Mouse (Mus musculus): ENCODE results near the gene Ddr2.

The Ddr2 gene

DNA sequence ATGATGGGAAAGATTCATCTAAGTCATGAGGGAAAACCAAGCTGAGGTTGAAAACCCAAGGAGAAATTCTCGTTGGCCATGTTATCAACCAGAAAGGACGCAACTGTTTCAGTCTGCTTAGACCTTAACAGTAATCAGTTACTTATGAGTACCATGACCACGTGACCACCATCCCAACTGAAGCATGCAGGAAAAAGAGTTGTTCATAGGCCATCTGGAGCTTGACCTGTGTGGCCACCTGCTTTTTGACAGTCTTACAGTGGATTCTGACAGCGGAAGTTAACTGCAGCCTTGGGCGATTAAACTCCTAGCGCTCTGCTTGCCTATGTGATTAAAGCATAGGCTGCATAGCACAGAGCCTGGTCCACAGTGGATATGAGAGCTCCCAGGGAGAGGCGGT, 23.9 kb downstream of the Ddr2 start:
- DNase-seq, result no peak

- DNase-seq, result no peak
Measured at GRCm38 (mm10) chr1:170084151-170084796, 26.3 kb downstream of the Ddr2 start.

- DNase-seq, result no peak
Measured at GRCm38 (mm10) chr1:170080907-170081306, 29.7 kb downstream of the Ddr2 start.

- DNase-seq, result no peak
Measured at GRCm38 (mm10) chr1:170079465-170079864, 31.1 kb downstream of the Ddr2 start.

- DNase-seq, result no peak
Measured at GRCm38 (mm10) chr1:170076339-170076738, 34.2 kb downstream of the Ddr2 start.

- DNase-seq, result no peak
Measured at GRCm38 (mm10) chr1:170073768-170074167, 36.8 kb downstream of the Ddr2 start.

DNA sequence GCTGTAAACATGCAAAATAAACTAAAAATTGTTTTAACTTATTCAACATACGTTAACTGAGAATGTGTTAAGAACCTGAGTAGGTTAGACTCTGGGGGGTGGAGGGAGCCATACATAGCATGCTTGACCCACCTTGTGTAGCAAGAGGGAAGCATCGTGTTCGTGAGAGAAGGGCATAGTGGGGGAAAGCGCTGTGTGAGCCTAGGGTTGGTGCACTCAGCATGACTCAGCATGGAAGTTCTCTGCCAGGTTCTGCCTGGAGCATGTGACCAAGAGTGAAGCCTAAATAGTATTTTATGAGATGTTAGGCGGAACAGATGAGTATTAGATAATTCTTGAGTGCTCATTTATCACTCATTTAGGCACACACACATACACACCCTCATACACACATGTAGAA, 41.4 kb downstream of the Ddr2 start:
- DNase-seq, result no peak

DNA sequence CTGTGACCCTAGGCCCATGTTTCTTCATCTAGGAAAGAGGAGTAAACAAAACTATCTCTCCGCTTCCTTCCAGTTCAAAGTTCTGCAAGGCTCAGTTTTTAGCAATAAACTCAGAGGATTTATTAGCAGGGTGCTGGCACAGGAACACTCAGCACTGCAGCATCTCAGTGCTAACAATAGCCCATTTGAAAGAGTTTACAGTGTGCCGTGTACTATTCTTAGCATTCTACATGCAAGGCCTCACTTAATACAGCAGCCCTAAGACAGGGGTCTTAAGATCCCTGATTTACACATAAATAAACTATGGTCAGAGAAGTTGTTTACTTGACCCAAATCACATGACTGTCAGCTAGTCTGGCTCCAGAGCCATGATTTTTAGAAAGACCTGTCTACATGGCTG, 44.6 kb downstream of the Ddr2 start:
- no peak for DNase-seq

DNA sequence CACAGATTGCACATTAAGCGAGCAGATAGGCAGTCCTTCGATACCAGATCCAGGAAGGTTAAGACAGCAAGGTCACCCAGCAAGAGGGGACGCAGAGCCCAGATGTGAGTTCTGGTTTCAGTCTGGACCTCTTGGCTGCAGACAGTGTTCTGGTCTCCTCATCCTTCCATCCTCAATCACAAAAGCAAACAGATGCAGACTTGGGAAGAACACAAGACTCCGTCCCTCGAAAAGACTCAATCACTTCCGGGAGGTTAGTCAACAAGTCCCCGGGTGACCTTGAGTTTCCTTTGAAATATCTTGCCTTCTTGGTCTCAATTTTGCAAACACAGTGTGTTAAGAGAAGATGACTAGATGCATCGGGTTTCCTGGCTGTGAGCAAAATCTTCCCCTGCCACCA, 45.6 kb downstream of the Ddr2 start:
- DNase-seq, result no peak

DNA sequence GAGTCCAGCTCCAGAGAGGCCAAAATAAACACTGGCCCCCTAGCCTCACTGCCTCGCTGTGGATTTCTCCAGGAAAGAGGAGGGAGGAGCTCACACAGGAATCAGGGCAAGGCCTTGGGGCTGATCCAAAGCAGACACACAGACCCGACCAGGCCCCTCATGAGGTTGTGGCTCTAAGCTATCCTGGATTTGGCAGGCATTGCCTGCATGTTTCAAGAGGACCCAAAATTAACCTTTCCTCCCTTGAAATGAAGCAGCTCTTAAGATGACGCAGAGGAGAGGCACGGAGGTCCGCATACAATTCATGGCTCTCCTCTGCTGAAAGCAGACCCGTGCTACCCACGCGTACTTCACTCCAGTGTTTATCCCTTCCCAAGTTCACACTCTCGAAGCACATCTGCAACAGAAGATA, 46.5 kb downstream of the Ddr2 start:
- DNase-seq, result no peak

- DNase-seq, result no peak
Measured at GRCm38 (mm10) chr1:170060214-170060613, 50.3 kb downstream of the Ddr2 start.

- DNase-seq, result no peak
Measured at GRCm38 (mm10) chr1:170059347-170059746, 51.2 kb downstream of the Ddr2 start.

DNA sequence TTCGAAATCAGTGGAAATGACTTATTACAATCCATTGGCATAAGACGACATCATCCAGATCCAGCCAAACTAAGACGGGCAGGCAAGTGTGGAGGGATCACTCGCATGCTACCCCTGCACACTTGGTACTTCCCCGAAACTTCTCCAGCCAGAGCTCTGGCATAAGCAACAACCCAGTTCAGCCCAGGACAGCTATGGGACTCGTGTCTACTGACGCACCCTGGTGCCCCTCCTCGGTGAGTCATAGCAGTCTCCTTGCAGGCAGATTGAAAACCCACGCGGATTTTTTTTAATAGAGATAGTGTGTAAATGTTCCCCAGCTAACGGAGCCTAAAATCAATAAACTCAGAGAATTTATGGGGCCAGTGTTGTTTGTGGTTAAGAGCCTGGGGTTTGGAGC, 52.5 kb downstream of the Ddr2 start:
- DNase-seq, result no peak

- no peak for DNase-seq
Measured at GRCm38 (mm10) chr1:170057607-170058006, 53.0 kb downstream of the Ddr2 start.

- DNase-seq, result no peak
Measured at GRCm38 (mm10) chr1:170056921-170057320, 53.6 kb downstream of the Ddr2 start.

GRCm38 (mm10) chr1:170056214-170056613, 54.3 kb downstream of the Ddr2 start:
- DNase-seq, result no peak

- no peak for DNase-seq
Measured at GRCm38 (mm10) chr1:170052469-170053065, 58.0 kb downstream of the Ddr2 start.

DNA sequence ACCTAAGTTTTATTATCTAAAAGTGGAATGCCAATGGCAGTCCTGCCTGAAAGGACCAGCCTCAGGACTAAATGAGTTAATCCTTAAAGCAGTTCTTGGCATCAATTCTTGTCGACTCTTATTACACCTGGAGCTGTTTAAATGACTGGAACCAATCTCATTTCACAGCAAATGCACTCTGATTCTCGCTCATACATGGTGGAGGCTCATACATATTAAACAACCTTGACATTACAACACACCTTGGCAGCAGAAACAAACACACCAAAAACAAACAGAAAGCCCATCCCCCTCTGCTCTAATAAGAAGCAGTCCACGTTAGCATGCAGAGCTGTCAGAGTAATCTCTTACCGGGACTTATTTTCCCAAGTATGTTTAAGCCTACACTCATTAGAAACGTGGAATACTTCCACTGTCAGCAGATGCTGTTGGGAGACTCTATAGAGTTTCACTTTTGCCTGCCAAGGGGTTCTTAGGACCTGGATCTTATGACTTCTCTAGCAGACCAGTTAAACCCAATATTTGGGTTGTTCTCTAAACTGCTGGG, 58.9 kb downstream of the Ddr2 start:
- DNase-seq, result no peak

DNA sequence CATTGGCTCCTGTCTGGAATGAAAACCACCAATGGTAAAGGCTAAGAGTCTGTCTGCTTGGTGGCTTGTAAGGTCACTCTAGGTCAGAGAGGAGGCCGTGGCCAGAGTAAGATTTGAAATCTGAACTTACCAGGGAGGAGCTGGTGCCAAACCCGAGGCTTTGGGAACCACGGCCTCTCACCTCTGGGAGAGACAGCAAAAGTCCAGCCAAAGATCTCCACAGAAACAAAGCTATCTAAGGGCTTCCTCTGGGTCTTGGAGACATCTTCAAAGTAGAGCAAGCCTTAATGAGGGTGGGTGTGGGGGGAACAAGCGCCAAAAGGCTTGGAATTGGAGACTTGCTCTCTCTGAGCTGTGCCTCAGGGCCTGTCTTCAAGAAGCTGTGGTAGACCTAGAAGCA, 62.1 kb downstream of the Ddr2 start:
- DNase-seq, result no peak

- DNase-seq, result no peak
Measured at GRCm38 (mm10) chr1:170044726-170045471, 65.7 kb downstream of the Ddr2 start.

DNA sequence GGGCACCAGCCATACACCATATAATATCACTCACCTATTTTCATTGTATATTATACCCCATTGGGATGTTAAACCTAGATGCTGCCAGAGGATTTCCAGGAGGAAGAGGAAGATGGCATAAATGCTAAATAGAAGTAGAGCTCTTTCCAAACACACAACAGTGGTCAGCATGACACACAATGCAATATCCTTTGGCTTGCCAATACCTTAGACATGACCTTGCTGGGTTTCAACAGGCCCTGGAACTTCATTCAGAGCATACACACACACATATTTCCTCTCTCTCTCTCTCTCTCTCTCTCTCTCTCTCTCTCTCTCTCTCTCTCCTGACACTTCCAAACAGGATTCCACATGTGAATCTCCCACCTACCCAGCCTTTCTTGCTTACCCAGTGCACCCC, 66.8 kb downstream of the Ddr2 start:
- DNase-seq, result no peak

DNA sequence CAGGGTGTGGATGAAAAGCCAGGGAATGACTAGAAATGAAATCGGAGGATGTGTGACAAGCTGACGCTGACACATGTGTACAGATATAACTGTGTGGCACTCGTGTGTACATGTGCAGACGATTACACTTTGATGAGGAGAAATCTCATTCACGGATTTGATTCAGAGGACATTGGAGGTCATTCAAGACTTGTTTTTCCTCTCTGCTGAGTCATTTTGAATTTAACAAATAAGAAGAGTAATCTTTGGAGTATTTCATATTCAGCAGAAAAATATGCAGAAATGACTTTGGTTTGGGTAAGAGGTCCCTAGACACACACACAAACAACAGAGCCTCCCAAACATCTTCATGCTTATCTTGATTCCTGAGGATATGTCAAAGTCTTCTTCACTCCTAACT, 67.6 kb downstream of the Ddr2 start:
- no peak for DNase-seq

DNA sequence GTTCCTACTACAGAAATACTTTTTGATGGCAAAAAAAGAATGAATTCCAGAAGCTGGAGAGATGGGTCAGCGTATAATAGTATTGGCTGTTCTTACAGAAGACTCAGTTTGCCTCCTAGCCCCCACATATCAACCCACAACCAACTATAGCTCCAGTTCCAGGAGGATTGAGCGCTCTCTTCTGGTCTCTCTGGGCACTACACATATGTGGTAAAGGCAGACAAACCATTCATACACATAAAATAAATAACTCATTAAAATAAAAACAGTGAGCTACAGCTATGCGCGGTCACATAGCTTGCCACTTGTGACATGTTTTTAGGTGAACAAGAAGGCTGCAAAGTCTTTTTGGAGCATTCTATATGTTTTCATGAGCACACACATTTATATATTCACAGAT, 71.2 kb downstream of the Ddr2 start:
- DNase-seq, result no peak

DNA sequence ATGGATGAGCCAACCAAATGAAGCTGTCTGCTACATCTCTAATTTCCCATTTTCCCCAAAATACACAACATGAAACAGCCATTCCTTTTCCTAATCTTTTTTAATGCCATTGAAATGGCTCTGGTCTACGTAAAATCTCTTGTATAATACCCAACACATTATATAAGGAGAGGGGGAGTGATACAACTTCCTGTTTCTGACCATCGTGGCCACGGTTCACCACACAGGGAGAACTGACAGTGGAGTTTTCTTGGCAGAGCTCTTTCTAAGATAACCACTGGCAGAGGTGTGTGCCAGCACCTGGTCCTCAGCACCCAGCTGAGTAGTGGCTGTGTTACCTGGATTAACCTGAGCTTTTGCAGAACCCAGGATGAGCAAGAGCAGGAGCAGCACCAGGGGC, 75.0 kb downstream of the Ddr2 start:
- DNase-seq, result no peak

Measured in cerebellum, postnatal 36 days (tissue).